In the genomic region with DNA sequence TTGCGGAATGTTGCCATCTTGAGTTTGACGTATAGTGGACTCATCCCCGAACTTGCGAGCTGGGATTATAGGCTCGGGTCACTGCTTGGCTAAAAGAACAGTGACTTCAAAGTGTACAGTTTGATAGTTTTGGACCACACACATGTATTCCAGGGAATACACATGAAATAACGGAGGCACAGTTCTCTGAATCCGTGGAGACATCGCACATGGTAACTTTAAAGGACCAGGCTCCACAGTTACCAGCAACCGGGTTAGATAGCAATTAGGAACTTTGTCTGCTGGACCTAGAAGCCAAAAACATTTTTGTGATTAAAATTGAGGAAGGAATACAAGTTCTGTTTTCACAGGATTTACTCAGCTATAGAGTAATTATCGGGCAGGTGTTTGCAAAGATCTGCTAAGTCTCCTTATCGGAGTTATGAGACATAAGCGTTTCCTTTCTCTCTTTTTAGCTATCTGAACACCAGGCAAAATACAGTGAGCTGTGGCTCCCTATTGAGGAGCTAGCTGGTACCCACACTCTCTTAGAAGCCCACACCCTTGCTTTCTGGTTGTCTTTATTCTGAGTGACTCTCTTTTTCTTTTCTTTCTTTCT, we compare ENCODE assay signal across 8 mouse cellular contexts. TPM values are rescaled to one million over a fixed set of nuclear protein-coding genes. Genes with fewer than 3 reads are reported as not detected.
DNase-seq lines count a peak whose midpoint lies in the region; ATAC-seq lines count a peak whose summit lies in the region.

No protein-coding gene starts in this region.

- 17% methylated on average over 12 of the region's 12 CpGs for WGBS in kidney, embryonic 15.5 days
- 25% methylated on average over 12 of the region's 12 CpGs for WGBS in hindbrain, embryonic 15.5 days
- WGBS in midbrain, embryonic 16.5 days, result 22% methylated on average over 12 of the region's 12 CpGs

- peak overlapping the region; percentile 73 for H3K9ac ChIP-seq in kidney, embryonic 15.5 days
- peak overlapping the region; percentile 66 for H3K9ac ChIP-seq in hindbrain, embryonic 15.5 days
- peak overlapping the region; percentile 77 for H3K9ac ChIP-seq in midbrain, embryonic 16.5 days (ENCODE audit: low read depth, low read length)

- H3K27me3 ChIP-seq in kidney, embryonic 15.5 days, result no peaks in the 10 kb centered on the region
- H3K27me3 ChIP-seq in hindbrain, embryonic 15.5 days, result no peaks in the 10 kb centered on the region
- H3K27me3 ChIP-seq in midbrain, embryonic 16.5 days (ENCODE audit: control insufficient read depth, insufficient read depth, low read depth, low read length), result no peaks in the 10 kb centered on the region

- DNase-seq in kidney, postnatal 10 days, result no peak
- no peak for DNase-seq in thymus, adult 18-20 months
- DNase-seq in yolk sac, embryonic 10.5 days (ENCODE audit: low spot score), result no peak
- DNase-seq in cerebellum, adult 11-12 months, result no peak

- H3K4me2 ChIP-seq in kidney, embryonic 15.5 days, result peak overlapping the region; percentile 69
- H3K4me2 ChIP-seq in hindbrain, embryonic 15.5 days, result peak overlapping the region; percentile 73
- peak overlapping the region; percentile 91 for H3K4me2 ChIP-seq in midbrain, embryonic 16.5 days (ENCODE audit: low read length)

- H3K4me1 ChIP-seq in kidney, embryonic 15.5 days, result peaks cover 14% of the 10 kb centered on the region
- H3K4me1 ChIP-seq in brown adipose tissue, adult 24 weeks (ENCODE audit: control insufficient read depth, insufficient read depth, insufficient read length, low read length), result no peaks in the 10 kb centered on the region
- peaks cover 18% of the 10 kb centered on the region for H3K4me1 ChIP-seq in hindbrain, embryonic 15.5 days (replicated peaks)
- peaks cover 15% of the 10 kb centered on the region for H3K4me1 ChIP-seq in midbrain, embryonic 16.5 days (ENCODE audit: control insufficient read depth, insufficient read depth, low read length)

- peak overlapping the region; percentile 75; the same call in 1 of the 2 replicates for H3K27ac ChIP-seq in kidney, embryonic 15.5 days
- no peak overlapping the region for H3K27ac ChIP-seq in brown adipose tissue, adult 24 weeks (replicated peaks; ENCODE audit: low read depth, low read length)
- no peak overlapping the region for H3K27ac ChIP-seq in hindbrain, embryonic 15.5 days (replicated peaks)
- H3K27ac ChIP-seq in midbrain, embryonic 16.5 days (ENCODE audit: low read length), result no peak overlapping the region

- H3K4me3 ChIP-seq in kidney, embryonic 15.5 days (replicated peaks), result peak overlapping the region; percentile 87
- peak overlapping the region; percentile 80 for H3K4me3 ChIP-seq in brown adipose tissue, adult 24 weeks (ENCODE audit: insufficient read depth, low read depth, low read length)
- H3K4me3 ChIP-seq in hindbrain, embryonic 15.5 days, result peak overlapping the region; percentile 58
- H3K4me3 ChIP-seq in midbrain, embryonic 16.5 days (ENCODE audit: low read depth, low read length), result peak overlapping the region; percentile 86

- no peak for ATAC-seq in kidney, embryonic 15.5 days (replicated peaks; ENCODE audit: low FRiP score)
- ATAC-seq in hindbrain, embryonic 15.5 days (ENCODE audit: low FRiP score, low read depth), result no peak
- no peak; the same call in 1 of the 2 replicates for ATAC-seq in midbrain, embryonic 16.5 days

- H3K9me3 ChIP-seq in kidney, embryonic 15.5 days (replicated peaks), result no peaks in the 10 kb centered on the region
- H3K9me3 ChIP-seq in hindbrain, embryonic 15.5 days, result no peaks in the 10 kb centered on the region
- H3K9me3 ChIP-seq in midbrain, embryonic 16.5 days (replicated peaks; ENCODE audit: control insufficient read depth, low read length, poor library complexity, severe bottlenecking), result no peaks in the 10 kb centered on the region

- 0 out of 2 replicates have a peak, but pooled peaks cover 5% of the 10 kb centered on the region for H3K36me3 ChIP-seq in kidney, embryonic 15.5 days
- H3K36me3 ChIP-seq in hindbrain, embryonic 15.5 days, result no peaks in the 10 kb centered on the region
- H3K36me3 ChIP-seq in midbrain, embryonic 16.5 days (ENCODE audit: control insufficient read depth, insufficient read depth, low read length), result no peaks in the 10 kb centered on the region

RNA-seq across cellular contexts. Expression of a gene that starts 0.8 kb away (rescaled TPM):
- 25.3 and 26.4 TPM in 2 replicates for polyA plus RNA-seq in kidney, embryonic 15.5 days (2015; fragmentation: Nextera tagmentation; extraction: Ambion mirVana)
- 12.1 and 16.6 TPM in 2 replicates for polyA plus RNA-seq in brown adipose tissue, adult 24 weeks (2012; ENCODE audit: insufficient read depth, insufficient read length, missing spikeins)
- polyA plus RNA-seq in hindbrain, embryonic 15.5 days (2015; fragmentation: Nextera tagmentation; extraction: Ambion mirVana), result 19.0 and 19.3 TPM in 2 replicates
- polyA plus RNA-seq in midbrain, embryonic 16.5 days (2015; fragmentation: Nextera tagmentation; extraction: Ambion mirVana), result 22.9 and 27.8 TPM in 2 replicates

RNA-seq across cellular contexts. Expression of a gene that starts 21.0 kb away (rescaled TPM):
- polyA plus RNA-seq in kidney, embryonic 15.5 days (2015; fragmentation: Nextera tagmentation; extraction: Ambion mirVana), result 86.5 and 90.2 TPM in 2 replicates
- 63.7 and 80.5 TPM in 2 replicates for polyA plus RNA-seq in brown adipose tissue, adult 24 weeks (2012; ENCODE audit: insufficient read depth, insufficient read length, missing spikeins)
- polyA plus RNA-seq in hindbrain, embryonic 15.5 days (2015; fragmentation: Nextera tagmentation; extraction: Ambion mirVana), result 56.7 and 57.7 TPM in 2 replicates
- polyA plus RNA-seq in midbrain, embryonic 16.5 days (2015; fragmentation: Nextera tagmentation; extraction: Ambion mirVana), result 48.7 and 53.2 TPM in 2 replicates
